In genomic region chr7:127991643-127992487, GRCm38 (mm10) we compare ENCODE assay signal across 8 mouse cellular contexts. TPM values are rescaled to one million over a fixed set of nuclear protein-coding genes. Genes with fewer than 3 reads are reported as not detected.
DNase-seq lines count a peak whose midpoint lies in the region; ATAC-seq and TF ChIP-seq lines count a peak whose summit lies in the region.

No protein-coding gene starts in this region.

- 27% methylated on average over 6 of the region's 6 CpGs for WGBS in intestine, postnatal 0 days
- WGBS in midbrain, embryonic 12.5 days, result 53% methylated on average over 6 of the region's 6 CpGs

- peak; percentile 41 for ATAC-seq in intestine, postnatal 0 days
- 0 out of 2 replicates have a peak, but pooled peaks have one; percentile 60 for ATAC-seq in midbrain, embryonic 12.5 days (ENCODE audit: low FRiP score, low read depth)

- H3K9ac ChIP-seq in intestine, postnatal 0 days (ENCODE audit: low read depth, low read length), result peak overlapping the region; percentile 42; the same call in 1 of the 2 replicates
- no peak overlapping the region for H3K9ac ChIP-seq in midbrain, embryonic 12.5 days (replicated peaks)

- no peaks in the 10 kb centered on the region for H3K27me3 ChIP-seq in intestine, postnatal 0 days (replicated peaks; ENCODE audit: control insufficient read depth, insufficient read depth, low read length)
- H3K27me3 ChIP-seq in midbrain, embryonic 12.5 days, result no peaks in the 10 kb centered on the region

- peaks cover 29% of the 10 kb centered on the region for H3K36me3 ChIP-seq in intestine, postnatal 0 days (ENCODE audit: control insufficient read depth, insufficient read depth)
- H3K36me3 ChIP-seq in midbrain, embryonic 12.5 days, result peaks cover 39% of the 10 kb centered on the region

- no peaks in the 10 kb centered on the region for H3K9me3 ChIP-seq in intestine, postnatal 0 days (ENCODE audit: control insufficient read depth)
- no peaks in the 10 kb centered on the region for H3K9me3 ChIP-seq in midbrain, embryonic 12.5 days

- peak overlapping the region; percentile 59 for H3K4me2 ChIP-seq in intestine, postnatal 0 days (replicated peaks; ENCODE audit: low read depth)
- no peak overlapping the region for H3K4me2 ChIP-seq in midbrain, embryonic 12.5 days (replicated peaks)

- TF ChIP-seq CTCF in gastrocnemius, adult 2 months (IDR thresholded peaks at IDR 0.05), result peak; percentile 73
- peak; percentile 83 for TF ChIP-seq CTCF in intestine, postnatal 0 days (IDR thresholded peaks at IDR 0.05; ENCODE audit: low read depth)

- no peaks in the 10 kb centered on the region for H3K4me1 ChIP-seq in intestine, postnatal 0 days (replicated peaks; ENCODE audit: control insufficient read depth, insufficient read depth, low read length)
- 0 out of 2 replicates have a peak, but pooled peaks cover 7% of the 10 kb centered on the region for H3K4me1 ChIP-seq in midbrain, embryonic 12.5 days

- H3K4me3 ChIP-seq in gastrocnemius, adult 2 months, result no peak overlapping the region
- H3K4me3 ChIP-seq in intestine, postnatal 0 days (ENCODE audit: low read depth, low read length), result peak overlapping the region; percentile 31
- H3K4me3 ChIP-seq in midbrain, embryonic 12.5 days, result no peak overlapping the region

- peak; percentile 45 for DNase-seq in ovary, postnatal 10 days (ENCODE audit: low spot score)
- DNase-seq in ovary, adult 18-20 months (ENCODE audit: low spot score), result no peak
- peak; percentile 74 to 86 for DNase-seq in cerebellum, postnatal 25 days
- peak; percentile 68 for DNase-seq in gastrocnemius, adult 2 months
- DNase-seq in left cerebral cortex, postnatal 4 days, result peak; percentile 83
- DNase-seq in spleen, postnatal 36 days (ENCODE audit: low spot score in 2 of 2), result peak; percentile 64 to 70

- H3K27ac ChIP-seq in gastrocnemius, adult 2 months, result no peak overlapping the region; the same call in 1 of the 2 replicates
- H3K27ac ChIP-seq in intestine, postnatal 0 days (ENCODE audit: low read depth, low read length), result peak overlapping the region; percentile 87
- peak overlapping the region; percentile 35; the same call in 1 of the 2 replicates for H3K27ac ChIP-seq in midbrain, embryonic 12.5 days (replicated peaks)

- intact Hi-C loops in gastrocnemius, adult 2 months (cut with DNase I), result no loop called here
- intact Hi-C loops in left cerebral cortex, postnatal 4 days (cut with DNase I), result no loop called here

RNA-seq across cellular contexts. Expression of gene Pycard, which starts 1.8 kb away (rescaled TPM):
- under 1 TPM; 0.38 to 0.89 TPM for total RNA-seq in gastrocnemius, adult 2 months (2021)
- 537 and 545 TPM in 2 replicates for polyA plus RNA-seq in intestine, postnatal 0 days (2015; fragmentation: Nextera tagmentation; extraction: Ambion mirVana)
- total RNA-seq in left cerebral cortex, postnatal 4 days (2021), result 1 to 10 TPM; 2.4 to 3.3 TPM
- 8.0 and 9.1 TPM in 2 replicates for polyA plus RNA-seq in midbrain, embryonic 12.5 days (2016; fragmentation: Nextera tagmentation; extraction: Ambion mirVana)

RNA-seq across cellular contexts. Expression of gene Trim72, which starts 11.9 kb away (rescaled TPM):
- 100 to 1,000 TPM; 186 to 238 TPM for total RNA-seq in gastrocnemius, adult 2 months (2021)
- 0.29 and 0.47 TPM in 2 replicates for polyA plus RNA-seq in intestine, postnatal 0 days (2015; fragmentation: Nextera tagmentation; extraction: Ambion mirVana)
- total RNA-seq in left cerebral cortex, postnatal 4 days (2021), result under 1 TPM; 0.26 to 0.56 TPM
- not detected in 2 replicates for polyA plus RNA-seq in midbrain, embryonic 12.5 days (2016; fragmentation: Nextera tagmentation; extraction: Ambion mirVana)

RNA-seq across cellular contexts. Expression of gene Fus, which starts 24.6 kb away (rescaled TPM):
- total RNA-seq in gastrocnemius, adult 2 months (2021), result 10 to 100 TPM; 77.8 to 99.5 TPM
- 120 and 132 TPM in 2 replicates for polyA plus RNA-seq in intestine, postnatal 0 days (2015; fragmentation: Nextera tagmentation; extraction: Ambion mirVana)
- total RNA-seq in left cerebral cortex, postnatal 4 days (2021), result 100 to 1,000 TPM; 504 to 524 TPM
- polyA plus RNA-seq in midbrain, embryonic 12.5 days (2016; fragmentation: Nextera tagmentation; extraction: Ambion mirVana), result 518 and 540 TPM in 2 replicates

RNA-seq across cellular contexts. Expression of gene Prss36, which starts 45.3 kb away (rescaled TPM):
- total RNA-seq in gastrocnemius, adult 2 months (2021), result 1 to 10 TPM; 6.0 to 7.1 TPM
- 6.3 and 6.6 TPM in 2 replicates for polyA plus RNA-seq in intestine, postnatal 0 days (2015; fragmentation: Nextera tagmentation; extraction: Ambion mirVana)
- 10 to 100 TPM; 13.5 to 15.5 TPM for total RNA-seq in left cerebral cortex, postnatal 4 days (2021)
- 9.3 and 10.4 TPM in 2 replicates for polyA plus RNA-seq in midbrain, embryonic 12.5 days (2016; fragmentation: Nextera tagmentation; extraction: Ambion mirVana)

Comparison
In these comparisons a context has a peak if more than half of its experiments do, and no peak if none do; other contexts are left out.
1. RNA of gene Trim72, which starts 11.9 kb away (total RNA-seq): 186 to 238 TPM in gastrocnemius, adult 2 months; 0.26 to 0.56 TPM in left cerebral cortex, postnatal 4 days; every median in the first group is over 100 times any median in the second.
2. RNA of gene Fus, which starts 24.6 kb away (total RNA-seq): 504 to 524 TPM in left cerebral cortex, postnatal 4 days; 77.8 to 99.5 TPM in gastrocnemius, adult 2 months; every median in the first group is over 4 times any median in the second.